Mouse (Mus musculus): Measurements from ENCODE around the gene Bnc2.
A peak's percentile ranks its signal among the peaks of the same experiment; 100 is the strongest.

Bnc2 gene

GRCm38 (mm10) chr4:84324371-84324770, 350.7 kb downstream of the Bnc2 start:
- no peak for DNase-seq (ENCODE audit: low read depth)

GRCm38 (mm10) chr4:84321598-84321997, 353.5 kb downstream of the Bnc2 start:
- peak; percentile 0 for DNase-seq (ENCODE audit: low read depth)

- no peak for DNase-seq (ENCODE audit: low read depth)
Measured at GRCm38 (mm10) chr4:84317421-84317820, 357.7 kb downstream of the Bnc2 start.

- no peak for DNase-seq (ENCODE audit: low read depth)
Measured at GRCm38 (mm10) chr4:84311371-84311770, 363.7 kb downstream of the Bnc2 start.

GRCm38 (mm10) chr4:84310851-84311250, 364.2 kb downstream of the Bnc2 start:
- no peak for DNase-seq (ENCODE audit: low read depth)

- no peak for DNase-seq (ENCODE audit: low read depth)
Measured at GRCm38 (mm10) chr4:84308226-84308862, 366.7 kb downstream of the Bnc2 start.

GRCm38 (mm10) chr4:84306928-84307606, 368.0 kb downstream of the Bnc2 start:
- no peak for DNase-seq (ENCODE audit: low read depth)

- DNase-seq (ENCODE audit: low read depth), result no peak
Measured at GRCm38 (mm10) chr4:84302949-84303348, 372.1 kb downstream of the Bnc2 start.

GRCm38 (mm10) chr4:84285153-84285552, 389.9 kb downstream of the Bnc2 start:
- DNase-seq (ENCODE audit: low read depth), result no peak

- no peak for DNase-seq (ENCODE audit: low read depth)
Measured at GRCm38 (mm10) chr4:84282651-84283050, 392.4 kb downstream of the Bnc2 start.

GRCm38 (mm10) chr4:84278156-84278555, 396.9 kb downstream of the Bnc2 start:
- DNase-seq (ENCODE audit: low read depth), result no peak

GRCm38 (mm10) chr4:84276081-84276480, 399.0 kb downstream of the Bnc2 start:
- DNase-seq (ENCODE audit: low read depth), result no peak

- DNase-seq (ENCODE audit: low read depth), result no peak
Measured at GRCm38 (mm10) chr4:84274158-84274557, 400.9 kb downstream of the Bnc2 start.

- DNase-seq (ENCODE audit: low read depth), result no peak
Measured at GRCm38 (mm10) chr4:84272867-84273266, 402.2 kb downstream of the Bnc2 start.

- DNase-seq (ENCODE audit: low read depth), result no peak
Measured at GRCm38 (mm10) chr4:84269845-84270244, 405.2 kb downstream of the Bnc2 start.

GRCm38 (mm10) chr4:84247356-84247755, 427.7 kb downstream of the Bnc2 start:
- DNase-seq (ENCODE audit: low read depth), result no peak

GRCm38 (mm10) chr4:84232346-84232745, 442.7 kb downstream of the Bnc2 start:
- DNase-seq (ENCODE audit: low read depth), result no peak

- DNase-seq (ENCODE audit: low read depth), result no peak
Measured at GRCm38 (mm10) chr4:84231251-84231650, 443.8 kb downstream of the Bnc2 start.

- no peak for DNase-seq (ENCODE audit: low read depth)
Measured at GRCm38 (mm10) chr4:84229189-84229960, 445.7 kb downstream of the Bnc2 start.

- DNase-seq (ENCODE audit: low read depth), result no peak
Measured at GRCm38 (mm10) chr4:84228551-84228950, 446.5 kb downstream of the Bnc2 start.

Measured in c-Kit-positive CD71-positive TER-119-negative erythroid progenitor cells, embryonic 14.5 days (primary cell).